Mouse (Mus musculus) neural tube, embryonic 13.5 days (tissue): ENCODE measurements around the gene Fbxo6. TPM values are rescaled to one million over a fixed set of nuclear protein-coding genes. Genes with fewer than 3 reads are reported as not detected.

Experiments
- ATAC-seq: fragments of 200-750 bp; cut with Nextera tagmentation; 2 replicates; pipeline ENCODE4 v1.8.0; 2017; ENCODE audit warnings: low read depth, mild to moderate bottlenecking, moderate TSS enrichment, moderate library complexity
- H3K27ac ChIP-seq: fragments of 300-500 bp; sonication (generic); replicated peaks from 2 replicates; pipeline ENCODE4 v1.5.1; 2015; ENCODE audit warnings: moderate library complexity, mild to moderate bottlenecking, inconsistent platforms
- H3K27me3 ChIP-seq: fragments of 300-500 bp; sonication (generic); 2 replicates; pipeline ENCODE4 v1.6.1; 2015; ENCODE audit warnings: mild to moderate bottlenecking, inconsistent platforms
- H3K36me3 ChIP-seq: fragments of 300-500 bp; sonication (generic); 2 replicates; pipeline ENCODE4 v1.6.1; 2015; ENCODE audit warnings: mild to moderate bottlenecking, inconsistent platforms
- H3K4me1 ChIP-seq: fragments of 300-500 bp; sonication (generic); replicated peaks from 2 replicates; pipeline ENCODE4 v1.6.1; 2015; ENCODE audit warnings: inconsistent platforms
- H3K4me2 ChIP-seq: fragments of 300-500 bp; sonication (generic); 2 replicates; pipeline ENCODE4 v1.6.1; 2015; ENCODE audit warnings: inconsistent platforms, mild to moderate bottlenecking, moderate library complexity
- H3K4me3 ChIP-seq: fragments of 300-500 bp; sonication (generic); 2 replicates; pipeline ENCODE4 v1.5.1; 2015; ENCODE audit warnings: mild to moderate bottlenecking, inconsistent platforms
- H3K9ac ChIP-seq: fragments of 300-500 bp; sonication (generic); 2 replicates; pipeline ENCODE4 v1.6.1; 2015; ENCODE audit warnings: moderate library complexity, mild to moderate bottlenecking, inconsistent platforms
- H3K9me3 ChIP-seq: fragments of 300-500 bp; sonication (generic); 2 replicates; pipeline ENCODE4 v1.6.1; 2016; ENCODE audit warnings: inconsistent platforms
- WGBS: fragments of 180-500 bp; shearing (Covaris S2); methylation state at CpG from one replicate; pipeline ENCODE4 v1.1.7; 2015; 5-methylcytosine and 5-hydroxymethylcytosine counted together
- polyA plus RNA-seq: library from polyadenylated mRNA; unstranded; fragments of >200 nt; fragmentation: Nextera tagmentation; extraction: Ambion mirVana; gene quantifications from 2 replicates; pipeline ENCODE4 v1.2.1, GENCODE M21; 2015

Gene Fbxo6
- polyA plus RNA-seq, 1 experiment from 2014 or later: 16.6 TPM

DNA sequence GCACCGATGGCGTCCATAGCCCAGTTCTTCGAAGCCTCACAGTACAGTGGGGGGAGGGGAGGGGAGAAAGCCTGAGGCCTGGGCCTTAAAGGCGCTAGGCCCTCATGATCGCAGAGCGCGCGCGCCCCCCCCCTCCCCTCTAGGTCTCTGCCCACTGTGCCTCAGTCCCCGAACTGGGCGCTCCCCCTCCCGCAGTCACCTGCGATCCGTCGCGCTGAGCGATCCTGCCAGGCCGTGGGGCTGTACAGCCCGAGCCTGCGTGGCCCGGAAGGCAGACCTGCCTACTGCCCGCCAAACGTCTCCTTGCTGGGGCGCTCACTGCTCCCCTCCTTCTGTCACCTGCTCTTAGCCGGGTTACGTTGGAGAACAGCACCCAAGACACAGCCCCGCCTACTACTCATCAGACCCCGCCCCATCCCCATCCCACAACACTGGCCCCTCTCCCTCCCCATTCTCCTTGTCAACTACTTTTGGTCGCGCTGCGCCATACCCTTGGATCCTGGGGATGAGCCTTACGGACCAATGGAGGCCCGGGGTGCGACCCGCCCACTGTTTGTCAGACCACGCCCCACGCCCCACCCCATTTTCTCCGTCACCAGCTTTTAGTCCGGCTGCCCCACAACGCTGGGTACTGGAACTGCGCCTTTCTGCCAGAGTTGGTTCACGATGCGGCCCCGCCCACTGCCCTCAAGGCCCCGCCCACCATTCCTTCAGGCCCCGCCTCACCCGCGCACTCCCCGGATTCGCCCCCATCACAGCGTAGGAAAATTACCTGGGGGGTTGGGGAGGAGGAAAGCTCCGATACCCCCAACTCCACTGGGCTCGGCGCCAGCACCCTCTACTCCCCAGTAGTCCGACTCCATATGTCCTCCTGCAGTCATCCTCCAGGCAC, 7.8 kb upstream of the Fbxo6 start:
- ATAC-seq: peak; percentile 91
- peak overlapping the region; percentile 90 for H3K4me2 ChIP-seq
- H3K27me3 ChIP-seq: peaks cover 40% of the 10 kb centered on the region
- H3K4me1 ChIP-seq: peaks cover 48% of the 10 kb centered on the region
- no peaks in the 10 kb centered on the region for H3K9me3 ChIP-seq
- WGBS: 1% methylated on average over 52 of the region's 55 CpGs
- H3K27ac ChIP-seq: peak overlapping the region; percentile 93
- H3K4me3 ChIP-seq: peak overlapping the region; percentile 78
- peak overlapping the region; percentile 93 for H3K9ac ChIP-seq
- H3K36me3 ChIP-seq: peaks cover 27% of the 10 kb centered on the region

DNA sequence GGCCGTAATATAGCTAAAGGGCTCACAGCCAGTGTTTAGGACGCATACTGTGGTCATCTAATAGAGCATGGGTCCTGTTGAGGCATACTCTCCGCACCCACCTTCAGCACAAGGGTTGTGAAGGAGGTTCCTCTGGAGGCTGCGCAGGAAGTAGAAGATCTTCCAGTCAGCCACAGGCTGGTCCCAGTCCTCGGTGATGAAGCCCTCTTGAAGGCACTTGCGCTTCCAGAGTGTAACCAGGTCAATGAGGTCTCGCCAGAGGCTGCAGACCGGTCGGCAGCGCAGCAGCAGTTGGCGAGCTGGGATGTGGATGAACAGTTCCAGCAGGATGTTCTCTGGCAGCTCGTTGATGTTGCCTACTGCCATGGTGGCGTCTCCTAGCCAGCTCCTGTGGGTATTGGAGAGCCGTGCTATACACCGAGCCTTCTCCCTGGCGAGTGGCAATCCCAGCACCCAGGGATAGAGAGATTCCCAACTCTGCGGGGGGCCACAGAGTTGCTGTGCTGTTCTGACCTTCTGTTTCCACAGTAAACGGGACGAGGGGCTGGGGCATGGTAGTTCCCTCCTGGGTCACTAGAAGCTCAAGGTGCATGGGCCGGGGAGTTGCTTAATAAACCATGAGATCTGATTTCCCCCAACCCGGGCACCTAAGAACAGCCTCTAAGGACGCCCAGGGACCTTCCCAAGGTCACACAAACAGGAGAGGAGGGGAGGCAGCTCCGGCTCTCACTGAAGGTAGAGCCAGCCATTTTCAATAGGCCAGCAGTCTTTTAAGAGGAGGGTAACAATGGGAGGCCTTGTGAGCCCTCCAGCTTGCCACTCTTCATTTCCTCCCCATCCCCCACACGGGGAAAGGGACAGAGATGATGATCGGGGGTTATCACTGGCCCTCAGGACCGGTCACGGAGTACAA, 6.8 kb upstream of the Fbxo6 start:
- Histone ChIP-seq H3K27ac (peak overlapping the region; percentile 93), H3K9me3 (no peaks in the 10 kb centered on the region), H3K9ac (peak overlapping the region; percentile 93), H3K36me3 (peaks cover 38% of the 10 kb centered on the region), H3K27me3 (peaks cover 29% of the 10 kb centered on the region), H3K4me3 (peak overlapping the region; percentile 78), H3K4me1 (peaks cover 37% of the 10 kb centered on the region), H3K4me2 (peak overlapping the region; percentile 90)
- WGBS: 22% methylated on average over 27 of the region's 27 CpGs
- peak; percentile 6 for ATAC-seq

DNA sequence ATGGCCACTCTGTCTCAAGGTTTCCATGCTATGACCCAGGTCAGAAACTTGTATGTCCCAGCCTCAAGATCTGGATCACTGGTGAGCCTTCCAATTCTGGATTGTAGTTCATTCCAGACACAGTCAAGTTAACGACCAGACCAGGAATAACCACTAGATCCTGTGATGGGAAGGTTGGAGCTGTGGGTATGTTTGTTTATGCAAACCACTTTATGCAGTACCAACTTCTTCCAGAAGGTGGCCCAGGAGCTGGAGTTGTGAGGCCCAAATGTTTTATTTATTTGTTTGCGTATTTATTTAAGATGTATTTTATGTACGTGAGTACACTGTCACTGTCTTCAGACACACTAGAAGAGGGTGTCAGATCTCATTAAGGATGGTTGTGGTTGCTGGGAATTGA, 3.0 kb upstream of the Fbxo6 start:
- Histone ChIP-seq H3K27ac (no peak overlapping the region), H3K4me2 (no peak overlapping the region), H3K4me1 (peaks cover 41% of the 10 kb centered on the region), H3K36me3 (peaks cover 52% of the 10 kb centered on the region), H3K27me3 (no peaks in the 10 kb centered on the region), H3K9me3 (no peaks in the 10 kb centered on the region), H3K4me3 (no peak overlapping the region), H3K9ac (no peak overlapping the region)
- WGBS: 55% methylated on average over 3 of the region's 3 CpGs
- no peak for ATAC-seq

DNA sequence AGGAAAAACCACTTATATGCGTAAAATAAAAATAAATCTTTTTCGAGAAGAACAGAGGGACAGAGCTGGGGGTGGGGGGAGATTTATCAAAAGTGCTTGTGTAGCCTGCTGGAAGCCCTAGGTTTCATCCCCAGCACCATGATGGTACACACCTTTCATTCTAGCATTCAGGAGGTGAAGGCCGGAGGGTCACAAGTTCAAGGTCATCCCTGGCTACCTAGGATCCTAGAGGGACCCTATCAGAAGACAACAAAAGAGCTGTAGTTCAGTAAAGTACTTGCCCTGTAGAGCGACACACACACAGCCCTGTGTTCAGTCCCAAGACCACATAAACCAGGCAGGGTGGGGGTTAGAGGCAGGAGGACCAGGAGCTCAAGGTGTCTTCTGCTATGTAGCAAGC, 2.1 kb upstream of the Fbxo6 start:
- Histone ChIP-seq H3K4me1 (peaks cover 41% of the 10 kb centered on the region), H3K9me3 (no peaks in the 10 kb centered on the region), H3K9ac (no peak overlapping the region), H3K27me3 (no peaks in the 10 kb centered on the region), H3K36me3 (peaks cover 58% of the 10 kb centered on the region), H3K4me2 (no peak overlapping the region), H3K4me3 (no peak overlapping the region), H3K27ac (no peak overlapping the region)
- no peak for ATAC-seq
- WGBS: 89% methylated on average over 4 of the region's 4 CpGs

DNA sequence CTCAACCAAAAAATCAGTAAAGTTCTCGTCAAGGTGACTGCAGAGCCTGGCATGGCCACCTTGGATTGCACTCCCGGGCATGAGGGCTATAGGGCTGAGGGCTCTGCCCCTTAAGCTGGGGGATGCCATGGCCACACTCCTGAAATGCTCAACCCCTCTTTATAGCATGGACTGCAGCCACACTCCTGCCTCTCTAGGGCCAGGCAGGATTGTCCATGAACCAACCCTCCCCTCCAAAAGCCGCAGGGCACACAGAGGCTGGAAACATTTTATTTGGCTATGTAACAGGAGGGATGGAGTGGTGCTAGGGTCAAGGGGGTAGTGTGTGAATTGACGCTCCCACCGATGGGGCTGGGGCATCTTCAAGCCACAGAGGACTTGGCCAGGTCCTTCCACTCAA, 607 bp upstream of the Fbxo6 start:
- Histone ChIP-seq H3K27ac (0 out of 2 replicates have a peak overlapping the region, but pooled peaks have one; percentile 28), H3K27me3 (no peaks in the 10 kb centered on the region), H3K9me3 (no peaks in the 10 kb centered on the region), H3K4me2 (peak overlapping the region; percentile 88; the same call in 1 of the 2 replicates), H3K4me1 (peaks cover 29% of the 10 kb centered on the region), H3K36me3 (peaks cover 64% of the 10 kb centered on the region), H3K4me3 (no peak overlapping the region), H3K9ac (peak overlapping the region; percentile 43; the same call in 1 of the 2 replicates)
- 89% methylated on average over 5 of the region's 5 CpGs for WGBS
- no peak for ATAC-seq

DNA sequence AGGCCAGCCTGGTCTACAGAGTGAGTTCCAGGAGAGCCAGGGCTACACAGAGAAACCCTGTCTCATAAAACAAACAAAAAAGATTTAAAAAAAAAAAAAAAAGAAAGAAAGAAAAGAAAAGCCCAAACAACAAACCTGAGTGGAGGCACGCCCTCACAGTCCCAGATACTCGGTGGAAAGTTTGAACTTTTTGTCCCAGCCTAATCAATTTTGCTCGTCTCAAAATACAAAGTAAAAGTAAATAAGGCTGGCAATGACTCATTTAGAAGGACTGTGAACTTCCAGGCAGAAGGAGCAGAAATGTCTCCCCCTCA, 1.0 kb downstream of the Fbxo6 start:
- peaks cover 17% of the 10 kb centered on the region for H3K4me1 ChIP-seq
- H3K4me2 ChIP-seq: peak overlapping the region; percentile 88
- ATAC-seq: no peak
- H3K27me3 ChIP-seq: no peaks in the 10 kb centered on the region
- peak overlapping the region; percentile 57 for H3K4me3 ChIP-seq
- 33% methylated on average over 3 of the region's 3 CpGs for WGBS
- H3K9ac ChIP-seq: peak overlapping the region; percentile 86
- H3K27ac ChIP-seq: peak overlapping the region; percentile 92
- H3K36me3 ChIP-seq: peaks cover 66% of the 10 kb centered on the region
- no peaks in the 10 kb centered on the region for H3K9me3 ChIP-seq

DNA sequence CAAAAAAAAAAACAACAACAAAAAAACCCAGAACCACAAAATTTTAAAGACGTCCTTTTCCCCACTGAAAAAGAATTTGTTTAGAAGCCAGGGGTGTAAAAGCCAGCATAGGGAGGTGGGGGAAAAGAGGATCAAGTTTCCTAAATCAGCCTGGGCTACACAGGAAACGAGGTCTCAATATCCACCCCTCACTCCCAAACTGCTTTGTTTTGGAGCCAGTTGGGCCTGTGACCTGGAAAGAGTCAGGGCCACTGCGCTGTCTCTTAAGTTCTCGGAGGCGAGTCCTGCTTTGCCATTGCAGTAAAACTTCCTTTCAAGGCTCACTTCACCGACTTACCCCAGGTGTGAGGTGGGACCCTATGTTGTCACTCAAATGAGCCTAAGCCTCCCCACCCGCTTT, 1.7 kb downstream of the Fbxo6 start:
- Histone ChIP-seq H3K4me2 (no peak overlapping the region), H3K27ac (no peak overlapping the region), H3K27me3 (no peaks in the 10 kb centered on the region), H3K4me3 (no peak overlapping the region), H3K4me1 (peaks cover 17% of the 10 kb centered on the region), H3K9ac (peak overlapping the region; percentile 12; the same call in 1 of the 2 replicates), H3K9me3 (no peaks in the 10 kb centered on the region), H3K36me3 (peaks cover 66% of the 10 kb centered on the region)
- ATAC-seq: no peak
- WGBS: 51% methylated on average over 7 of the region's 7 CpGs

DNA sequence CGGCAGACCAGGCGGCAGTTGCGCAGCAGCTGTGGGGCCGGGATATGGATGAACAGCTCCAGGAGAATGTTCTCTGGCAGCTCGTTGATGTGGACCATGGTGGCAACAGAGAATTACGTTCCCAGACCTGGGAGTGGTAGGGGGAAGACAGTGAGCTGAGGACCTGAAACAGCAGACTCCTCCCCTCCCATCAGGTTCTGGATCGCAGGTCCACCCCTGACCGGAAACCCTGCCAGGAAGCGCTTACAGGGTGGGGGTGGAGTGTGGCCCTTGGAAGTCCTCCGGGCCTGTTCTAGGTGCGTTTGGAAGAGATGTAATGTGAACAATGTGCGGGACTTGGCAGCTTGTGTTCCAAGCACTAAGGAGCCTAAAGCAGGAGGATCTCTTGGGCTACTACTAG, 2.4 kb downstream of the Fbxo6 start:
- Histone ChIP-seq H3K36me3 (peaks cover 66% of the 10 kb centered on the region), H3K27me3 (no peaks in the 10 kb centered on the region), H3K27ac (no peak overlapping the region), H3K4me2 (no peak overlapping the region), H3K9ac (no peak overlapping the region), H3K4me3 (no peak overlapping the region), H3K4me1 (peaks cover 17% of the 10 kb centered on the region), H3K9me3 (no peaks in the 10 kb centered on the region)
- no peak for ATAC-seq
- 64% methylated on average over 12 of the region's 12 CpGs for WGBS

DNA sequence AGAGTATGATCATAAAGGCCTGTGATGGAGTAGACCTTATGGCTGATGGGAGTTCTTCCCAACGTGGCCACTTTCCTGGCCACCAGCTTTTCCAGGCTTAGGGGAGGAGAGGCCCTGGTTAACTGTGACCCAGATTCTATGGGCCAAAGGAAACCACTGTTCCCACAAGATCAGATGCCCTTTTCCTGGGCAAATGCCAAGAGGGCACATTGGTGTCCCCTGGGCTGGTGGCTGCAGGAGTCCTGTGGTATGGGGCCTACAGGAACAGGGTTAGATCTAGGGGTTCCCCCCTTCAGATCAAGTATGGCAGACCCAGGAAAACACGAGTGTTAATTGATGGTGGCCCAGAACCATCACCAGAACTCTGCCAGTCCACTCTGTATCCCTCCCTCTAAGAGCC, 4.2 kb downstream of the Fbxo6 start:
- H3K27ac ChIP-seq: no peak overlapping the region
- no peak for ATAC-seq
- H3K4me2 ChIP-seq: no peak overlapping the region
- WGBS: 91% methylated on average over 2 of the region's 2 CpGs
- no peak overlapping the region for H3K4me3 ChIP-seq
- H3K27me3 ChIP-seq: no peaks in the 10 kb centered on the region
- peaks cover 17% of the 10 kb centered on the region for H3K4me1 ChIP-seq
- no peaks in the 10 kb centered on the region for H3K9me3 ChIP-seq
- H3K36me3 ChIP-seq: peaks cover 61% of the 10 kb centered on the region
- no peak overlapping the region for H3K9ac ChIP-seq

DNA sequence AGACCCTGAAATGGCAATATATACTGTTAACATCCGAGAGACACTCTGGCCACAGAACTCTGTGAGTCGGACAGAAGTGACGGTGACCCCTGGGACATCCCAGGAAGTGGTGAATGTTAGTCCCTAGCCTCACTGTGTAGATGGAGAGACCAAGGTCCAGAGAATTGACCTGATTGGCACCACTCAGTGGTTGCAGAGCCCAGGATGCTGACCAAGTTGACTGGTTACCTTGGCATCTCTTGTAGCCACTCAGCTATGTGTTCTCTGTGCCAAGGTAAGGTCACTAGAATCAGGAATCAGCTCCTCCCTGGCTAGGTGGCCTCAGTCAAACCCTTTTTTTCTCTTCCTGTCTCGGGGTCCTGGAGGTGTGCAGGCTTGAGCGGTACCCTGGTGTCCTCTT, 8.2 kb downstream of the Fbxo6 start:
- Histone ChIP-seq H3K4me3 (no peak overlapping the region), H3K9ac (no peak overlapping the region), H3K27ac (no peak overlapping the region), H3K9me3 (no peaks in the 10 kb centered on the region), H3K36me3 (peaks cover 47% of the 10 kb centered on the region), H3K27me3 (no peaks in the 10 kb centered on the region), H3K4me2 (no peak overlapping the region), H3K4me1 (peaks cover 20% of the 10 kb centered on the region)
- ATAC-seq: no peak
- 88% methylated on average over 5 of the region's 5 CpGs for WGBS

DNA sequence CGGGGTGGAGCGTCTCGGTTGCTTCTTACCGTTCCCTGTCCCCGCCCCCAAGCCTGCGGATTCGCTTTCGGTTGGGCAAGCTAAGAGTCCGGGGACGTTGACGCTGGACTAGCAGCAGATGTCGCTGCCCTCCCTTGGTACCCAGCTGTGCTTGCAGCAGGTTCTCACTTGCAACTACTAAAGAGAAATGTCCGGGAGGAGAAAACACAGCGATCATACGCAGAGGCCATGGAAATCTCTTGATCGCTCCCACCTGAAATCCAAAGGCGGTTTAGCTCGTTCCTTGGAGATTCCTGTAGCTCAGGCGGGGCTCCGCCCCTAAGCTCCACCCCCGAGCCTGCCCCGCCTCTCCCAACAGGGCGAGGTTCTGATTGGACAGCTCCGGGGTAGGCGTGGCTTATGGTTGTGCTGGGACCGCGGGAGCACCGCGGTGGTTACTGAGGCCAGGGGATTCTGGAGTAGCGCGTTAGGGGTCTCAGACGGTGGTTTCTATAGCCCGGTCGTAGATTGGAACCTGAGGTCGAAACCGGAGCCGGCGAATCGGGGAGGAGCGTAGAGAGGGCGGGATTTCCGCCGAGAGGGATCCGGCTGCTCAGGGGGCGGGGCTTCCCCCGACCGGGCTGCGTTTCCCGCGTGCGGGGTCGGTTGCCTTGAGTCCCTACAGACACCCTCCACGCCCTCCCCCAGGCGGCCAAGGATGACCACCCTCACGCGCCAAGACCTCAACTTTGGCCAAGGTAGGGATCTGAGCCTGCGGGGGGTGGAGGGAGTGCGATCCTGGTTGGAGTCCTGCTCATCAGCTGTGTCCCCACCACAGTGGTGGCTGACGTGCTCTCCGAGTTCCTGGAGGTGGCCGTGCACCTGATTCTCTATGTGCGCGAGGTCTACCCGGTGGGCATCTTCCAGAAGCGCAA, 11.6 kb downstream of the Fbxo6 start:
- peak overlapping the region; percentile 81 for H3K9ac ChIP-seq
- H3K27ac ChIP-seq: peak overlapping the region; percentile 89

More for the DNA sequence above, 11.6 kb downstream of the Fbxo6 start:
- H3K9me3 ChIP-seq: no peaks in the 10 kb centered on the region
- H3K4me3 ChIP-seq: peak overlapping the region; percentile 53
- WGBS: under 1% methylated on average over 65 of the region's 65 CpGs
- H3K27me3 ChIP-seq: no peaks in the 10 kb centered on the region; the same call in 1 of the 2 replicates
- peaks cover 27% of the 10 kb centered on the region for H3K4me1 ChIP-seq
- peak overlapping the region; percentile 87 for H3K4me2 ChIP-seq
- H3K36me3 ChIP-seq: peaks cover 19% of the 10 kb centered on the region
- ATAC-seq: peak; percentile 95
